Mouse (Mus musculus) midbrain, embryonic 10.5 days (tissue): ENCODE measurements at regions not wholly inside any gene's neighbourhood (a gene's known extent, or its start where the extent isn't known, plus 50 kb on each side); places are given as distances from the start of the nearest gene placed in this dataset.
"Not testable (repeated sequence)": the region's sequence is repeated elsewhere in the genome, so short reads cannot be mapped to it uniquely, and the experiment has no call there.

ENCODE experiments used
- DNase-seq: peaks from one replicate; pipeline ENCODE4 v3.0.0-alpha.2; 2017; ENCODE audit warnings: low spot score
- H3K27ac ChIP-seq: fragments of 300-500 bp; sonication (generic); replicated peaks from 2 replicates; pipeline ENCODE4 v1.5.1; 2016; ENCODE audit warnings: mild to moderate bottlenecking
- H3K27me3 ChIP-seq: fragments of 300-500 bp; sonication (generic); 2 replicates; pipeline ENCODE4 v1.6.1; 2016; ENCODE audit warnings: low read depth, mild to moderate bottlenecking; ENCODE audit not compliant: poor library complexity, severe bottlenecking
- H3K36me3 ChIP-seq: fragments of 300-500 bp; sonication (generic); 2 replicates; pipeline ENCODE4 v1.6.1; 2016; ENCODE audit warnings: mild to moderate bottlenecking, moderate library complexity
- H3K4me1 ChIP-seq: fragments of 300-500 bp; sonication (generic); 2 replicates; pipeline ENCODE4 v1.6.1; 2016
- H3K4me3 ChIP-seq: fragments of 300-500 bp; sonication (generic); 2 replicates; pipeline ENCODE4 v1.5.1; 2016; ENCODE audit warnings: mild to moderate bottlenecking, moderate library complexity
- H3K9me3 ChIP-seq: fragments of 300-500 bp; sonication (generic); replicated peaks from 2 replicates; pipeline ENCODE4 v1.6.1; 2016; ENCODE audit warnings: mild to moderate bottlenecking
- WGBS: fragments of 180-500 bp; shearing (Covaris S2); methylation state at CpG from one replicate; pipeline ENCODE4 v1.1.7; 2016; 5-methylcytosine and 5-hydroxymethylcytosine counted together

- not testable (repeated sequence) for DNase-seq, H3K4me1 ChIP-seq, H3K27ac ChIP-seq, H3K4me3 ChIP-seq, H3K9me3 ChIP-seq, H3K27me3 ChIP-seq, H3K36me3 ChIP-seq
- WGBS = no CpG with 5 or more reads among the region's 1 CpGs
Measured at GRCm38 (mm10) chr8:20495542-20495941, 119.2 kb upstream of the Gm21119 start.

- not testable (repeated sequence) for H3K4me1 ChIP-seq, H3K4me3 ChIP-seq, H3K36me3 ChIP-seq, H3K27me3 ChIP-seq, H3K27ac ChIP-seq, DNase-seq
- WGBS = 78% methylated on average over 1 of the region's 1 CpGs
- peaks cover 20% of the 10 kb centered on the region for H3K9me3 ChIP-seq
Measured at GRCm38 (mm10) chr8:20513920-20514319, 100.8 kb upstream of the Gm21119 start.

GRCm38 (mm10) chr8:20516324-20516830 lies 98.3 kb upstream of the Gm21119 start:
- H3K4me1 ChIP-seq, H3K36me3 ChIP-seq, DNase-seq, H3K27me3 ChIP-seq, H3K4me3 ChIP-seq, H3K27ac ChIP-seq: not testable (repeated sequence)
- WGBS = 82% methylated on average over 3 of the region's 3 CpGs
- H3K9me3 ChIP-seq = peaks cover 23% of the 10 kb centered on the region

- WGBS = 43% methylated on average over 1 of the region's 1 CpGs
- H3K36me3 ChIP-seq, H3K4me3 ChIP-seq, H3K4me1 ChIP-seq, H3K27me3 ChIP-seq, H3K27ac ChIP-seq, DNase-seq: not testable (repeated sequence)
- peaks cover 25% of the 10 kb centered on the region for H3K9me3 ChIP-seq
Measured at GRCm38 (mm10) chr8:20517551-20517950, 97.2 kb upstream of the Gm21119 start.

- H3K9me3 ChIP-seq = peaks cover 14% of the 10 kb centered on the region; the same call in 1 of the 2 replicates
- not testable (repeated sequence) for H3K4me1 ChIP-seq, H3K27ac ChIP-seq, H3K27me3 ChIP-seq, H3K4me3 ChIP-seq, H3K36me3 ChIP-seq, DNase-seq
Measured at GRCm38 (mm10) chr8:20524539-20524938, 90.2 kb upstream of the Gm21119 start.

GRCm38 (mm10) chr8:20529048-20529447 lies 85.7 kb upstream of the Gm21119 start:
- H3K27me3 ChIP-seq, H3K4me1 ChIP-seq, DNase-seq, H3K36me3 ChIP-seq, H3K4me3 ChIP-seq, H3K27ac ChIP-seq: not testable (repeated sequence)
- WGBS = no CpG with 5 or more reads among the region's 1 CpGs
- H3K9me3 ChIP-seq = peaks cover 12% of the 10 kb centered on the region; the same call in 1 of the 2 replicates

GRCm38 (mm10) chr8:20539031-20539430 lies 75.7 kb upstream of the Gm21119 start:
- WGBS = 91% methylated on average over 4 of the region's 4 CpGs
- DNase-seq = not testable (repeated sequence)

GRCm38 (mm10) chr8:20544084-20544483 lies 70.6 kb upstream of the Gm21119 start:
- not testable (repeated sequence) for H3K27ac ChIP-seq, DNase-seq, H3K4me1 ChIP-seq, H3K27me3 ChIP-seq, H3K9me3 ChIP-seq, H3K4me3 ChIP-seq, H3K36me3 ChIP-seq
- 84% methylated on average over 2 of the region's 2 CpGs for WGBS

More at GRCm38 (mm10) chr8:20539031-20539430, 75.7 kb upstream of the Gm21119 start:
- H3K4me1 ChIP-seq, H3K4me3 ChIP-seq, H3K36me3 ChIP-seq, H3K27ac ChIP-seq, H3K9me3 ChIP-seq, H3K27me3 ChIP-seq: not testable (repeated sequence)

- not testable (repeated sequence) for H3K4me1 ChIP-seq, H3K36me3 ChIP-seq, H3K9me3 ChIP-seq, H3K4me3 ChIP-seq, H3K27ac ChIP-seq, DNase-seq, H3K27me3 ChIP-seq
- 55% methylated on average over 1 of the region's 2 CpGs for WGBS
Measured at GRCm38 (mm10) chr8:20545347-20545746, 69.4 kb upstream of the Gm21119 start.

GRCm38 (mm10) chr8:20546401-20546800 lies 68.3 kb upstream of the Gm21119 start:
- H3K4me3 ChIP-seq, H3K9me3 ChIP-seq, H3K4me1 ChIP-seq, DNase-seq, H3K27ac ChIP-seq, H3K36me3 ChIP-seq, H3K27me3 ChIP-seq: not testable (repeated sequence)
- no CpG with 5 or more reads among the region's 3 CpGs for WGBS

- DNase-seq = peak; percentile 44
- not testable (repeated sequence) for H3K4me1 ChIP-seq, H3K27me3 ChIP-seq, H3K36me3 ChIP-seq, H3K9me3 ChIP-seq
- peak overlapping the region; percentile 61 for H3K4me3 ChIP-seq
- H3K27ac ChIP-seq = peak overlapping the region; percentile 90
- 15% methylated on average over 63 of the region's 64 CpGs for WGBS
Measured at GRCm38 (mm10) chr8:20550054-20550778, 64.5 kb upstream of the Gm21119 start.

GRCm38 (mm10) chr8:20556501-20557181 lies 58.1 kb upstream of the Gm21119 start:
- H3K36me3 ChIP-seq, H3K4me3 ChIP-seq, H3K9me3 ChIP-seq, H3K27ac ChIP-seq, DNase-seq, H3K4me1 ChIP-seq, H3K27me3 ChIP-seq: not testable (repeated sequence)
- no CpG with 5 or more reads among the region's 6 CpGs for WGBS

GRCm38 (mm10) chr8:20557184-20557583 lies 57.5 kb upstream of the Gm21119 start:
- not testable (repeated sequence) for H3K4me1 ChIP-seq, H3K9me3 ChIP-seq, H3K27ac ChIP-seq, DNase-seq, H3K27me3 ChIP-seq, H3K36me3 ChIP-seq
- peak overlapping the region; percentile 41; the same call in 1 of the 2 replicates for H3K4me3 ChIP-seq
- WGBS = 85% methylated on average over 7 of the region's 8 CpGs
